Mouse (Mus musculus) E14TG2a.4 (cell line): ENCODE measurements around the gene Slx1b.

Experiments
- CTCF ChIP-seq: conservative IDR thresholded peaks from 2 replicates; pipeline ENCODE4 v1.5.1; 2014; ENCODE audit warnings: low read length
- NANOG ChIP-seq: IDR thresholded peaks from 2 replicates; pipeline ENCODE4 v1.6.1; 2014; ENCODE audit warnings: borderline replicate concordance, low read length, mixed read lengths
- POU5F1 ChIP-seq: IDR thresholded peaks from 2 replicates; pipeline ENCODE4 v1.6.1; 2014; ENCODE audit warnings: low read length, borderline replicate concordance

DNA sequence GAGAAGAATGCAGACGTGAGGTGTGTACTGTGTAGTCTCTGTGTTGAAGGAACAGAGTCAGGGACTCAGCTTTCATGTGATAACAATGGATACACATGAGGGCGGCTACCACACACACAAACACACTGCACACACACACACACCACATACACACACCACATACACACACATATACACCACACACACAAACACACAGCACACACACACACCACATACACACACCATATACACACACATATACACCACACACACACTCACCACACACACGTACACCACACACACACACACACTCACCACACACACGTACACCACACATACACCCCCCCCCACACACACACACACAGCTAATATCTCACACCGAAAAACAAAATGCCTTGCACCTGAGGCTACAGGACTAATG, 45.9 kb upstream of the Slx1b start:
- TF ChIP-seq NANOG (no peak), CTCF (no peak), POU5F1 (no peak)
